Mouse (Mus musculus) NIH3T3 (cell line): ENCODE data around the gene Hdac6.
"Not testable (repeated sequence)": the region's sequence is repeated elsewhere in the genome, so short reads cannot be mapped to it uniquely, and the experiment has no call there.

ENCODE experiments used
- DNase-seq: peaks from one replicate; pipeline ENCODE4 v3.0.0-alpha.2; 2012; ENCODE audit warnings: low read depth

The Hdac6 gene

DNA sequence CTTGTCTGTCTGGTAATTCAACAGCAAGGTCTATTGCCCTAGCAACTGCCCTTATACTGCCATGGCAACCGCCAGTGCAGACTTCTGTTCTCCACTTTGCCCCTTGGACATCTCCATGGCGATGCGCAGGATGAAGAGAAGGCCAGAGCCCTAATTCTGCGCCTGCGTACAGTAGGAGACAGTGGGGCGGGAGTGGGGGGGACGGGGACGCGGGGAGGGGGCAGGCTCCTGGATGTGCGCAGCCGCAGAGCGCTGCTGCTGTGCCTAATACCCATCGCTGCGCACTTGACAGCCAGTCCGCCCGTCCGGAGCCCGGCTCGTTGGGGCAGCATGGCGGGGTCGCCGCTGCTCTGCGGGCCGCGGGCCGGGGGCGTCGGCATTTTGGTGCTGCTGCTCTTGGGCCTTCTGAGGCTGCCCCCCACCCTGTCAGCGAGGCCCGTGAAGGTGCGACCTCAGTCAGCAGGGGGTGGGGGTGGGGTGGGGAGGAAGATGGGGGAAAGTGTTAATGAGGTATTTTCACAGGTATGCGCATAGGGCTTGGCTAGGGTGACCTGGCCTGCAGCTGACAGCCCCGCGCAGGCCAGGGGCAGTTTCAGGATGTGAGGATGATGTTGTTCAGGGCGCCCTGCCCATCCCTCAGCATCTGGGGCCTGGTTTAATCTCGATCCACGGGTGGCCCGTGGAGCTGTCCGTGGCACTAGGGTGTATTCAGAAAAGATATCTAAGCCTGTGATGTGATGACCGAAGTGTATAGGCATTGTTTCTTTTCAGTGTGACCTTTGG, 27.9 kb downstream of the Hdac6 start, which contains the start of gene Pcsk1n:
Gene Pcsk1n (plus strand): TSS at position 222 of the 783 bp plus-strand sequence.
- DNase-seq: no peak

DNA sequence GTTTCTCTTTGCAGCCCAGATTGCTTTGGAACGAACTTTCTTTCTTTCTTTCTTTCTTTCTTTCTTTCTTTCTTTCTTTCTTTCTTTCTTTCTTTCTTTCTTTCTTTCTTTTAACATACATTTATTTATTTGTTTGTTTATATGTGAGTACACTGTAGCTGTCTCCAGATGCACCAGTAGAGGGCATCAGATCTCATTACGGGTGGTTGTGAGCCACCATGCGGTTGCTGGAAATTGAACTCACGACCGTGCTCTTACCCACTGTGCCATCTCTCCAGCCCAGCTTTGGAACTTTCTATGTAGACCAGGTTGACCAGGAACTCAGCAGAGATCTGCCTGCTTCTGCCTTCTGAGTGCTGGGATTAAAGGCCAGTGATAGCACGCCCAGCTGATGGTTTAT, 29.7 kb downstream of the Hdac6 start:
- not testable (repeated sequence) for DNase-seq

DNA sequence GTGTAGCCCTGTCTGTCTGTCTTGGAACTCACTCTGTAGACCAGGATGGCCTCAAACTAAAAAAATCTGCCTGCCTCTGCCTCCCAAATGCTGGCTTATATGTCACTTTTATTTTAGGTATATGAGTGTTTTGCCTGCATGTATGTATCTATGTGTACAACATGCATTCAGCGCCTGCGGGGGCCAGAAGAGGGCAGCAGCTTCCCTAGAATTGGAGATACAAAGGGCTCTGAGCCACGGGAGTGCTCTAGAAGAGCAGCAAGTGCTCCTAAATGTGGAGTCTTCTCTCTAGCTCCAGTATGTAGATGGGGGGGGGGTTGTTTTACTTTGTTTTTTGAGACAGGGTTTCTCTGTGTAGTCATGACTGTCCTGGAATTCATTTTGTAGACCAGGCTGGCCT, 32.0 kb downstream of the Hdac6 start:
- peak; percentile 46 for DNase-seq

GRCm38 (mm10) chrX:7910473-7910872, 37.2 kb downstream of the Hdac6 start:
- DNase-seq: peak; percentile 22

DNA sequence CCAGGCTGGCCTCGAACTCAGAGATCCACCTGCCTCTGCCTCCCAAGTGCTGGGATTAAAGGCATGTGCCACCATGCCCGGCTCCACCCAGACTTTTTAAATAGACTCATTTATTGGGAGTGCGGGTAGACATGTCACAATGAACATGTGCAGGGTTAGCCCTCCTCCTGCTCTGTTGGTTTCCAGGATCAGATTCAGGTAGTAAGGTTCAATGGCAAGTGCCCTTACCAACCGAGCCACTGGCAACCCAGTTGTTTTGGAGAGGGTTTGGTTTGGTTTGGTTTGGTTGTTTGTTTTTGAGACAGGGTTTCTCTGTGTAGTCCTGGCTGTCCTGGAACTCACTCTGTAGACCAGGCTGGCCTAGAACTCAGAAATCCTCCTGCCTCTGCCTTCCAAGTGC, 38.4 kb downstream of the Hdac6 start, which contains the start of gene Gm10490:
Gene Gm10490 (plus strand): TSS at position 301 of the 400 bp plus-strand sequence.
- DNase-seq: not testable (repeated sequence)

DNA sequence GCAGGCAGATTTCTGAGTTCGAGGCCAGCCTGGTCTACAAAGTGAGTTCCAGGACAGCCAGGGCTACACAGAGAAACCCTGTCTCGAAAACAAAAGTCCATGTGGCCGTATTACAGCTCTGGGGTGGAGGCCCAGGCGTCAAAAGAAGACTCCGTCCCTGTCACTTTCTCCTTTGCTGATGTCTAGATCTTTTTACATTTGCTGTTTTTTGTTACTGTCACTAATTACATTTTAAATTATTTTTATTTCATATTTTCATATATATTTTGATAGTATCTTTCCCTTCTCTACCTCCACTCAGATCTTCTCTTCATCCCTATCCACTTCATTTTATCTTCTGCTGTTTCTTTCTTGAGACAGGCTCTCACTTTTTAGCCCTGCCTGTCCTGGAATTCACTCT, 40.0 kb downstream of the Hdac6 start, which contains the start of gene Gm10491:
Gene Gm10491 (minus strand): TSS at position 101 of the 400 bp plus-strand sequence.
- no peak for DNase-seq

GRCm38 (mm10) chrX:7904441-7904840, 43.2 kb downstream of the Hdac6 start:
- DNase-seq: no peak

DNA sequence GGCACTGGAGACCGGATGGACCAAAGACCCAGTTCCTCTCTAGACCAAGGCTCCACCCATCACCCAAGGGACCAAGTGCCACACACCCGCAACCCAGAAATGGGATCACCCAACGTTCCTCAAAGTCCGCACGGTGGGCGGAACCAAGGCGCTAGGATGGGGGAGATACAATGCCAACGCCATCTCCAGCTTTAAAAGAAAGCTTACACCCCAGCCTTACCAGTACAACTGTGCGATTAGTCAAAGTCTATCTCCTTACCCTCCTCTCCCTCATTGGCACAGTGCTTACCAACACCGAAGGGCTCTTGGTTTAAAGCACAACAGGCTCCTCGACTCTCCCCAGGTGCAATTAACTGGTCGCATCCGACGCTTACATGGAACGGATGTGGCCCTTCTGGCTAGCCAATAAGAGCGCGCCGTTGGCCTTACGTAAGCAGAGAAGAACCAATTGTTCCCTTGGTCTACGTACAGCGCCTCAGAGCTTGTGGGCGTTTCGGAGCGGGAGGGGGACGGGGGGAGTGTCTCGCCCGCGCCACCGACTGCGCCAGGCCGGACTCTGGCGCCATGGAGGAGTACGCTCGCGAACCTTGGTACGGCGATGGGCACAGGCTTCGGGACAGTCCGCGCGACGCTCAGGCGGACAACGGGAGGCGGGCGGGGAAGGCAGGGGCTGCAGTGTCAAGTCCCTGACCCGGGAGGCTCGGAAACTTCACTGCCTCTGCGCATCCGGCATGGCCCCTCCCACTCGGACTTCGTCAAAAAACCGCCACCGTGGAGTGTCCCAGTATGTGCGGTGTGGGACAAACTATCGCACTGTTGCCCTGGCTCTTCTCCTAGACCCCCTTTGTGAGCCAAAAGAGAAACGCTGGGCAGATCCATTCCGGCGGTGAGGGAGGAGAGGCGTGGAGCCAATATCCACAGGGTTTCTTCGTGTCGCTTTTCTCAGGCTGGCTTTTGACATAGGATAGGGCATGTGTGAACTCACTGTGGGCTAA, 48.5 kb downstream of the Hdac6 start, which contains the start of the genes Pqbp1 and Timm17b:
Gene Pqbp1 (minus strand): TSS at position 390 of the 995 bp plus-strand sequence.
Gene Timm17b (plus strand): TSS at position 478 of the 995 bp plus-strand sequence.
- DNase-seq: peak; percentile 91

DNA sequence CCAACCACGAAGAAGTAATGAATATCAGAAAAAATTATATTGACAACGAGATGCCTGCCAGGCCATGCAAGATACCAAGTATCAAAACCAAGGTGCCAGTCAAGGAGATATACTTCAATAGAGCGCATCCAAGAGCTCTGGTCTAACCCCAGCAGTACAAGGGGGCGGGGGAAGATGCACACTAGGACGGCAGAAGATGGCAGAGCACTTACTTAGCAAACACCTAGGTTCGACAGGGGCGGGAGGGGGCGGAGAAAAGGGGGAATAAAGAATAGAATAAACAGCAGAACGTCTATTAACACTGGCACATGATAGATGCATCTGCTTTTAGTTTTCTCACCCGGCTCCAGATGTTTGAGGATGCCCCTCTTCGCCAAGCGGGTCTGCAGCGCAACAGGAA, 49.5 kb downstream of the Hdac6 start:
- peak; percentile 2 for DNase-seq

- DNase-seq: peak; percentile 90
Observed at GRCm38 (mm10) chrX:7883841-7884567, 63.7 kb downstream of the Hdac6 start, which contains the start of gene Slc35a2. TSS of gene Slc35a2 (plus strand) at chrX:7884028.
